Mouse (Mus musculus) liver, embryonic 14.5 days (tissue): ENCODE measurements around the gene Rin3.

ENCODE experiments used
- CTCF ChIP-seq: IDR thresholded peaks from 2 replicates; pipeline ENCODE4 v1.5.1; 2016; ENCODE audit warnings: antibody characterized with exemption, low read depth, control low read depth
- EP300 ChIP-seq: IDR thresholded peaks from 2 replicates; pipeline ENCODE4 v1.6.1; 2016; ENCODE audit warnings: antibody characterized with exemption, low read depth

DNA sequence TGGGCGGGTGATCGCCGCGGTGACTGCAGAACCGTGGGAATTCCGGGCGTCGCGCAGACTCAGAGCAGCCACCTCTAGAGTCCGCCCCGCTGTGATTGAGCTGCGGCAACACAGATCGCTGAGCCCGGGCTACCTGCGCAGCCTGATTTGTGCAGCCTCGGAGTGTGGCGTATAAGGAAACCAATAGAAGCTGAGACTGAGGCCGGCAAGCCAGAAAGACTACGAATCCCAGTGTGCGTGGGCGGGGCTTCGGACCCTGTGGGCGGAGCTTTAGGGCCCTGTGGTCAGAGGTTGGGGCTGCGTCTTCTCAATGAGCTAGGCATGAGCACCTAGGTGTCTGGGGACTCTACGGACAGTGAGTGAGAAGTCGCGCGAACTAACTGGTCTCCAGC, 156.8 kb downstream of the Rin3 start, which contains the start of gene Lgmn:
- TF ChIP-seq CTCF, result no peak
- TF ChIP-seq EP300, result no peak
